Mouse (Mus musculus): ENCODE data around the gene Lhfpl2.

The Lhfpl2 gene

DNA sequence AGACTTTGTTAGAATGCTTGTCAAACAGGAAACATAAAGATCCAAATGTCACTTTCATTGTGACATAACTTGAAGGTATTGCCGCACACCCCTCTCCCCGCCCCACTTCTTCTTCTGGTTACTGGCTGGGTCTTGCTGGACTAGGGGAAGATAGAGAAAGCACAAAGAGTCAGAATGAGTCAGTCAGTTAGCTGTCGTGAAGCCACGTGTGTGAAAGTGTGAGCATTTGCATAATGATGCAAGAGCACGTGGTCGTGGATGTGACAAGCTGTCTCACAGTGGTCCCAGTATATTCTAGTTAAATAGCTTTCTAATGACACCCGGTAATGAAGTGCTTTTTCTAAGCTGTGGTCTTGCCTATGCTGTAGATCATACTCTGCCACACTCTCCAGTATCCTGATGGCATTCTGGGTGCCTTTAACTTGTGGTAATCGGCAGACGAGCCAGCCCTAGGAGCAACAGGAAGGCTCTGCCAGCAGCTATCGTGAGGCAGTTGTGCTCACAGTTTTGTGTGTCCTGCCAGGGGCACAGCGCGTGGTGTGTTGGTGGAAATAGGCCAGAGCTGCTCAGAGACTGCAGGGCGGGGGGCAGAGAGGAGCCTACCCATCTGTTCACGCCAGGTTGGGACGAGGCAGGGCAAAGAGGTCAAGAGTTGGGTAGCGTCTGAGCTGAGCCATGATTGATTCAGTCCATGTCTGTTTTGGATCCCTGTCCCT, 40.9 kb downstream of the Lhfpl2 start:
- no peak for DNase-seq (ENCODE audit: low spot score)

DNA sequence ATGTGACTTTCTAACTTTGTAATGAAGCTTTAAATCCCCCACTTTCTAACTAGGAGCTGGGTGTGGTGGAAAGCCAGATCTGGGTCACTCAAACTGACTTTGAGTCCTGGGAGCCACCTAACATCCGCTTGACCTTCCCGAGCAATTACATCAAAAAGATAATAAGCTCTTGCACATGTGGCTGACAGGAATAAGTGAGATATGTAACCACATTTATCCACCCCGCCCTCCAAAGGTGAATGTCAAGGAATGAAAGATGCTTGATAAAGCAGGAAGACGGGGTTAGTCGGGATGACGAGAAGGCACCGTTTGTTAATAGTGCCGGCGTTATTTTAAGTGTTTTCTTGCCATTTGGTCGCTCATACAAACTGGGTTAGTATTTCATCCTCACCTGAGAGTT, 41.5 kb downstream of the Lhfpl2 start:
- DNase-seq (ENCODE audit: low spot score) = no peak

DNA sequence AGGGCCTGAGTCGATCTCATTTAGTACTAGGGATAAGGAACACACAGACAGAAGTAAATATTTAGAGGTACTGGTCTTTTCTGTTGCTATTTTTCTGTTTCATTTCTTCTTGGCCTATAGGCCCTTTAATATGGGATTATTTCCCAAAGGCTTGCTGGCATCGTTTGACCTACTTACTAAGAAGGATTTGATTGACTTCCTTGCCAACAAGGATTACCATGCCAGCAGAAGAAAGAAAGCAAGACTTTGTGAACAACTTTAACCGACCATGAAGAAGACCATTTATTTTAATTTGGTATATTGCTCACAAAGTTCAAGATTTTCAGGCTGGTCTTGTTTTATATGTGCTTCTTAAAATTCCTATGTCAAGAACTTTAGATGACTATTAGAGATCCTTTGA, 42.8 kb downstream of the Lhfpl2 start:
- no peak for DNase-seq (ENCODE audit: low spot score)

DNA sequence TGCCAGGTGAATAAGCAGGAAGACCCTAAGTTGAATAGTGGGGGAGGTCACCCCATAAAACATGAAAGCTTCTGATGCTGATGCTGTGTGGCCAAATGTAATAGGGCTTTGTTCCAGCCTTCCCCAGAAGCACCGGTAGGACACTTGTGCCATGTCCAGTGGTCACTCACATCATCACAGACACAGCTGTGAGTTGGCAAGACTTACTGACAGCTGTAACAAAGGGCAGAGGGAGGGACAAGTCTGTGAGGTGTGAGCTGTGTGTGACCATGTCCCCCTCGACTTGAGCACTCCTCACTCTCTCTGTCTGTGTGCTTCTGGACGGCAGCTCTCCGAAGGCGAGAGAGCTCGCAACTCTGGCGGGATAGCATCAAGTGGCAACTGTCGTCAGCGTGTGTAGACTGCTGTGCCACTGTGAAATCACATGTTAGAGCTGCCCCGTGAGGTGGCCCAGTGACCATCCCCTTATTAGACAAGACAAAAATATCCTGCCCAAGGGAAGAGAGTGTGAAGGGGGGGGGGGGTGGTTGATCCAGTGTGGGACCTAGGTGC, 43.5 kb downstream of the Lhfpl2 start:
- no peak for DNase-seq (ENCODE audit: low spot score)

DNA sequence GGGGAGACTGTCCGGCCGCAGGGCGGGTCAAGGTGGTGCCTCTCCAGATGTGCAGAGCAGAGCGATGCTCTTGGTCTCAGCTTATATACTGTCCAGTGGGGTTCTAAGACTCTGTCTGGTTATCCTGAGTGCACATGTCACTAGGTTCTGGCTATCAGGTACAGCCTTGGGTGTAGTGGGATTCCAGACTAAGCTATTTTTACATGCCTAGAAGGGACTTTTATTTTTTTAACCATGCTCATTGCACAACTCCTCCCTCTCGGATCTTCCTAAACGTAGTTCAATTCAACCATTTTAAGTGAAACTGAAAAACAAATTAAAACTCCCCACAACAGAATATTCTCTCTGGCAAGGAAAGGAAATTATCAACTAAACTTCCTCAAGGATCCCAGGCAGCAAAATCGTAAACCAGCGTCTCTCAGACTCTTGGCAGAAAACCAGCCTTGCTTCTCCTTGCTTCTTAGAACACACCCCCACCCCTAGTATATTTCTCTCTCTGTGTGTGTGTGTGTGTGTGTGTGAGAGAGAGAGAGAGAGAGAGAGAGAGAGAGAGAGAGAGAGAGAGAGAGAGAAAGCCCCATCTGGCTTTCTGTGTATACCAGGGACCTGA, 47.4 kb downstream of the Lhfpl2 start:
- no peak for DNase-seq (ENCODE audit: low spot score)

DNA sequence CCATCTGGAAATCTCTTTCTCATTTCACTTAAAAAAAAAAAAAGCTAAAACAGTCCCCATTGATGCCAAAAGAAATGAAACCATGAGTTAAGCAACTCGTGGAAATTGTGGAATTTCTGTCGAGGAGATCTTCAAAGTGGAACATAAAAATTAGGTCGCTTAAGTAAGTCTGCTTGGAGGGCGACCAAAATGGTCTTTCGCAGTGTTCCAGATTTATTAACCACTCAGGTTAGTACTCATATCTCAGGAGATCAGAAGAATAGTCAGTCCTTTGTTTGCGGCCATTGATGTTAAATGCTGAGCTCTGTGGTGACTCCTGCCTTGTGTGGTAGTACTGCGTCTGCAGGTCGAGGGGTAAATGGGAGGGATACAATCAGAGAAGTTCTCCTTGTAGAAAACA, 48.8 kb downstream of the Lhfpl2 start:
- DNase-seq (ENCODE audit: low spot score) = no peak

DNA sequence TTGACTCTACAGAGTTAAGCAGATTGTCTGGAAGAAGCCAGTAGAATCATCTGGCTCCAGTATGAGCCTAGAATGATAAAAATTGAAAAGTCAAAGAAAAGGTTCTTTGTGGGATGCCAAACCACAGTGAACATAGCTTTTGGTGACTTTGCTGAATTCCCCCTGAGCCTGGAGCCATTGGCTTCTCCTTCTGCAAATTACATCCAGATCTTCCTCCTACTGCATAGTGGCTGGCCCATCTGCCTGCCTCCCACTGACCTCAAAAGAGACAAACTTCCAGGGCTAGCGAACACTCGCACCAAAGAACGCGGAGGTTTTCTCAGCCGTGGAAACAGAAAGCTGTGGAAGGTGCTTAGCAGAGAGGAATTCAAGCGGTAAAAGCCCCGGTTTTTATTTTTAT, 49.4 kb downstream of the Lhfpl2 start:
- DNase-seq (ENCODE audit: low spot score) = no peak

DNA sequence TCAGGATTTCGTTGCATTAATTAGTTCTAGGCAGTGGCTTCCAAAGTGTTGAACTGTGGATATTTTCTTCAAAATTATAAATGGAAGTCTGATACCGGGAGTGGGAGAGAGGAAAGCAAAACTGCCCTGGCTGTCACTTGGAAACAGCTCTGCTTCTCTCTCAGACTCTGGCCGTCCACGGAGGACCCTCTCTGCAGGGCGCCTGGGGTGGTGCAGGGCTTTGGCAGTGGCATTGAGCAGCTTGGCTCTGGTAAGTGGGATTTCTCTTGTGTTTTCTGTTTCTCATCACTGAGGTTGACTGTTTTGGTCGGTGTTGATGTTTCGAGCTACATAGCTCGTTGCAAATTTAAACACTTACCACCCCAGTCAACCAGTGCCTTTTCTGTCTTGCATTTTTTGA, 53.0 kb downstream of the Lhfpl2 start:
- no peak for DNase-seq (ENCODE audit: low spot score)

DNA sequence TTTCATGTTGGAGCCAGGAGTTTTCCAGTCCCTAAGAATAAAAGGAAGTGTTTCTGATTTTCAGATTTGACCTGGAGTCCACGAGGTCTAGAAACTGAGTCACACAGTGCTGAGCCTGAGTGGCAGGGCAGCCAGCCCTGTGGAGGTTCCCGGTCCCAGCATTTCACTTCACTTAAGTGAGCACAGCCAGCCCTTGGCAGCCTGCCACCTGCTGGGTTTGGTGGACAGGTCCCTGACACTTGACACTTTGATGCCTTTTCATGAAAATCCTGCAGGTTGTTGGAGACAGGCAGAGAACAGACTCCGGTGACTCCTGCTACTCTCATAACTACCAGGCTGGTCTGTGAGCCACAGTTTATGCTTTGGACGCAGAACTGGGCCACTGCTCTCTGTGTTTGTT, 57.9 kb downstream of the Lhfpl2 start:
- DNase-seq (ENCODE audit: low spot score) = no peak

DNA sequence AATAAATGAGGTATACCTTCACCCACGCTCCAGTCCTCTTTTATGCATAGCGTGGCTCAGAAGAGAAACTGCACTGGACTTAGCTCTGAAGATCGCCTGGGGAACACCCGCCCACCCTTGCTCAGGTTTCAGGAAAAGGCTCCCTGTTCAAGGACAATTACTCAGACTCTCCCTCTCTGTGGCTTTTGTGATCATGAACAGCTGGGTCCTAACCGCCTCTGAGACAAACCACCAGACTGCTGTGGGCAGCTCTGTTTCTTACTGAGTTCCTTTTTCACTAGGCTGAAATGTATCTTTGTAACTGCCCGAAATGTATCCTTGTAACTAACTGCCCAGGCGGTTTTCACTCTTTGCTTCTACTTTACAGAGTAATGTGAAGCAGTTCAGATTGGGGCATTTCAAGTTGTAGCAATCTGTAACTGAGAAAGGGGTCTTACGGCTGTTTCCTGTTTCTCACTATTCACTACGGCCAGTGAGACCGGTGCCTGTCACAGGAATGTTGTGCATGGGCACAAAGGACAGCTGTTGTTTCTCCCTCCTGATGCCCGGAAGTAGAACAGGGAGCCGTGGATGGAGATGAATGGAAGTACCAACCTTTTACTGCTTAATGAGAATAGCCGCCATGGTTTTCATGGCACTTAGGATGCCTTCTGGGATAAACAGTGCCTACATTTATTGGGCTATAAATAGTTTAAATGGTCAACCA, 59.3 kb downstream of the Lhfpl2 start:
- peak; percentile 37 for DNase-seq (ENCODE audit: low spot score)

DNA sequence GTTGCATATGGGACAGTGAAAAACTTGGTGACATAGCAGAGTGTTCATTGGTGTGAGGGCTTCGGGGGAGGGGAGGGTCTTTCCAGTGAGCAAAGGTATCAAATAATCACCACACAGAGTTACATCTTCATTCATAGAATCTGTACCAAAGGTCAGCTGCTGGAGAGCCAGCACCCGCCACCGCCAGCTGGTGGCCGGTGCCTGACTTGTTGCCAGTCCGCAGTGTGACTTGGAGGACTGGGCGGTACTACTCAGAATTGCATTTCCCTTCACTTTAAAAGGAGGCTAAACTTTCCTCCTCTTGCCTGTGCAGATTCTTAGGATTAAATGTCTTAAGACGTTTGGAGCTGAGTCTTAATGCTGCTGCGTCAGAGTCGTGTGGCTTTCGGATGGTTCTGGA, 59.9 kb downstream of the Lhfpl2 start:
- DNase-seq (ENCODE audit: low spot score) = no peak

DNA sequence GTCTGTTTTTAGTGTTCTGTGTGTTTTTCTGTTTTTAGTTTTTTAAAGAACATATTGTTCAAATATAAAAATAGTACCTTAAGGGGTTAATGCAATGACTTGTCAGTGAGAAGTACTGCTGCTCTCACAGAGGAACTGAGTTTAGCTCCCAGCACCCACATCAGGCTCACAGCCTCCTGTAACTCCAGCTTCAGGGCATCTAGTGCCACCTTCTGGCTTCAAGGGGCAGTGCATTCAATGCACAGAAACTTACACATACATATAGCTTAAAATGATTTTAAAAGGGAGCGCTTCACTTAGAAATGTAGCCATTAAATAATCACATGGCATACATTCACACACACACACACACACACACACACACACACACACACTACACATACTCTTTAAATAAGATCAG, 60.5 kb downstream of the Lhfpl2 start:
- no peak for DNase-seq (ENCODE audit: low spot score)

DNA sequence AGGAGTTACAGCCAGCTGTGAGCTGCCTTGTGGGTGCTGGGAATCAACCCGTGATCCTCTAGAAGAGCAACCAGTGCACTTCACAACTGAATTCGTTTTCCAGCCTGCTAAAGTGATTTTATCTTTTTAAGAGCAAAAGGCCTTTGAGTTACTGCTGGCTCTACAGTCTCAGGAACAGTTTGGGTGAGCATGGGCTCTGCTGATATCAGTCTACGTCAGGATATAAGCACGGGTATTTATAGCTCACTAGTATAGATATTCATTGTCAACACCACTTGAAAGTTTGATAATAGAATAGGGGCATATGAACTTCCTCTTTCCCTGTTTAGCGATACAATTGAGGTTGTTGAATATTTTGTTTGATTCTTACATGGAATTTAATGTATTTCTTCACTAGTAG, 61.7 kb downstream of the Lhfpl2 start:
- no peak for DNase-seq (ENCODE audit: low spot score)

DNA sequence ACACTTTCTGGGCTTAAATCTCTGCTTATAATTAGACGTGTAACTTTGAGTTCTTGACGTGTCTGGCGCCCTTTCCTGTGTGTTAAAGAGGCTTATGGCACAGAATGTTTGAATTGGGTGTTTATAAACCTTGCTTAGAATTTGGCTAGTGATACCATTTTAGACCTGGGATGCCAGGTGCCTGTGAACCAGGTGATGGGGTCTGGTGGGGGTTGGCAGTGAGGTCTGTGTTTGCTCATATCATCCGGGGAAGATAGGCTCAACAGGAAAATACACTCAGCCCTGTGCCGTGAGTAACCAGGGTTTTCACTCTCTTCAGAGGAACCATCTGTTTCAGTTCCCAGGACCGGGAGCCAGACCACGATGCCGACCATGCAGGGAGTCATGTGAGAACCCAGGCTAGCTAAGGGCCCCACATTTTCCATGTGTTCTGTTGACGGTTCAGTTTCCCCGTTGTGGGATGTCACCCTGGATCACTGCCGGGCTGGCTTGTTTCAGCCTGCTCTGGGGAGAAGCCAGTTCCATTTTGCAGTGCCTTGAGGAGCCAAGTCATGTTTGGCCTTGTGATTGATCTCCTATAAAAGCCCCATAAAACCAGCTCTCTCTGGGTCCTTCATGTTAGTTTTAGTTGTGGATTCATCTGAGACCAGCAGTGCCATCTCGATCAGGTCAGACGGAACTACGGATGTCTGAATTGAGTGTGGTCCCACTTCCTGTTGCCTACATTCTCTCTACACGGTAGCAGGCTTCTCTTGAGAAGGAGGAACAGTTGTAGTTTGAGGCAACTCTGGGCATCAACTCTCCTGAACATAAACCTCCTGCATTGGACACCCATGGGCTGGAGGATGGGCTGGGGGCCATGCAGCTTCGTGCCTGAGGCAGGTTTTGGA, 65.4 kb downstream of the Lhfpl2 start:
- no peak for DNase-seq (ENCODE audit: low spot score)

DNA sequence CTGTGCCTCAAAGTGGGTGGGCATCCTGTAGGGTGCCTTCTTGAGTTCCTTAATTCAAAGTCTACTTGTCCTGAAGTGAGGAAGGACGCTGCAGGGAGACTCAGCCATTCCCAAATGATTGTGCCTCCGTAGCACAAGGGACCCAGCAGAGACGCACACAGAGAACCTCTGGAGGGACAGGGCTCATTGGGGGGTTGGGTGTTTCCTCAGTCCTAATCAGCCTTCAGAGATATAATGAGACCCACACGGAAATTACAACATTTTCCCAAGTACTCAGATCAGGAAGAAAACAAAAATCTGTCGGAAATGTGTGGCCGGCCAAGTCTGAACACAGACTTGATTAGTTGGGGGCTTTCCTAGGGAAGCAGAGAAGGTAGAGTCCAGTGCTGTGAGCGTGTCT, 72.8 kb downstream of the Lhfpl2 start:
- no peak for DNase-seq (ENCODE audit: low spot score)

DNA sequence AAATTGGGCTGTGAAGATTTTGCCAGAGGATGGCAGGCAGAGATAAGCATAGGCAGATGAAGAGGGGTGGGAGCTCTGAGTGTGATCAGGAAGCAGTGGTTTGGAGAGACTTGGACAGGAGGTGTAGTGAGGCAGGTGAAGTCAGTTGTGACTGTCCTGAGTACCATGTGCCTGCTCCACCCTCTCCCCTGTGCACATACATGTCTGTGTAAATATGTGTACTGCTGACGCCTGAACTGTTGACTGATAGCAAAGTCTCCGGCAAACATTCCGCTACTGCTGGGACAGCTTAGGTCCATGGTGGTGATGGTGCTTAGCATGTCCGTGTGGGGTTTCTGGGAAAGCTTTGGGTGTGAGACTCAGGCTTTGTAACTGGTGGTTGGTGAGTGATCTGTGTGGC, 73.5 kb downstream of the Lhfpl2 start:
- DNase-seq (ENCODE audit: low spot score) = no peak

DNA sequence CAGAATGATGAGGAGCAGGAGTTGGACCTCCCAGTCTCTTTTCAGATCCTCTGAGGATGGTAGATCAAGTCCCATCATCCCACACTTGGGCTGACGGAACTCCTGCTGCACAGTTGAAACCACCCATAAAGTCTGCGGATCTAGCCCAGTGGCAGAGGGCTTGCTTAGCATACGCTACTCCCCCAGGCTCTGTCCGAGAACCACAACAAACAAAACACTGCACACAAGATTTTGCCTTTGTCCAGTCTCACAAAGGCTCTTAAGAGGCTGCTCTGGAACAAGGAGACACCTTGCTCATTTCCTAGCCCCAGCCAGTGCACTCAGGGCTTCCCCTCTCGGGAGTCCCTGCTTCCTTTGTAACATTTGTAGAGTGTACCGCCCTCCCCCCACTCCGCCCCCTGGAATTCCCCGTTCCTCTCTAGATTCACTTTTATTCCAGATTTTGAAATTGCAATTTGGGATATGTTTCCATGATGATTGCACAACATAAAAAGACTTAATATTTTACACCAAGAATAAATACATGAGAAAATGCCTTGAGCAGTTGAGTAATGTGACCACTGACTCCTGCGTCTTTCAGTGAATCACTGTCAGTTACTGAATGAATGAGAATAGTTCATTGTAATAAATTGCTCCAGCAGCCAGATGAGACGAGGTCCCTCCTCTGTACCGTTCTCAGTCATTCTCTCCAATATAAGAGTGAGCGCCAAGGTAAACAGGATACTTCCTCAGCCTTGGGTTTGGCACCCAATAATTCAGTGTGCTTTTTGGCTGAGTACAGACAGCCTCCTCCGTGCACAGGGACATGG, 74.8 kb downstream of the Lhfpl2 start:
- no peak for DNase-seq (ENCODE audit: low spot score)

DNA sequence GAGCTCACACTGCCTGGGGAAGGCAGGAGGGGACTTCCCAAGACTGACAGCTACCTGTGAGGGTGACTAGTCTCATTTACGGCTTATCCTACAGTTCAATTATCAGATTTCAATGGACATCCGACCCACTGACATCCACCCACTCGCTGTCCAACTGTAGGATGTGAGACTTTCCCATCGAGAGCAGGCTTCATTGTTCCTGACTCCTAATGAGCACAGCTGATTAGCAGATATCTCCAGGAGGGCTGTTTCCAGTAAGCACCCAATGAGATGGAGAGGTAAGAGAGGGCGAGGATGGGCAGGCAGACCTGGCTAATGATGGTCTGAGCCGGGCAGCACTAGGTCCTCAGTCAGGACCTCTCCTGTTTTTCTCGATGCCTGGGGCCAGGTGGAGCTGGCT, 77.0 kb downstream of the Lhfpl2 start:
- DNase-seq (ENCODE audit: low spot score) = no peak

DNA sequence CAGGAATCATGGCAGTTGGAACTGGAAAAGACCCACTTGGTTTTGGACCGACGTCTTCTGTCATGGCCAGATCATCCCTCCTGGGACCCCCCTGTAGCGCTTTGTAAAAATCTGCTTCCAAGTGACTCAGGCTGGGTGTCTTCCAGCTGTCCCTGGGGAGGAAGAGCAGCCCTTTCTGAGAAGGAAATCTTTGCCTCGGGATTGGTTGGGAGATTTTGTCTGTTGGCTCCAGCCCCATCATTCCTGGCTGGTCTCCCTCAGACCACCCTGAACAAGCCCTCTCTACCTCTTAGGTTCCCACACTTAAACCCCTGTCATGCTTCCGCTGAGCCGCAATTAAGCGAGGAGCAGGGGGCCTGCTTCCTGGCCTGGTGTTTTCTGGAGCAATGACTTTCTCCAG, 77.6 kb downstream of the Lhfpl2 start:
- DNase-seq (ENCODE audit: low spot score) = no peak

DNA sequence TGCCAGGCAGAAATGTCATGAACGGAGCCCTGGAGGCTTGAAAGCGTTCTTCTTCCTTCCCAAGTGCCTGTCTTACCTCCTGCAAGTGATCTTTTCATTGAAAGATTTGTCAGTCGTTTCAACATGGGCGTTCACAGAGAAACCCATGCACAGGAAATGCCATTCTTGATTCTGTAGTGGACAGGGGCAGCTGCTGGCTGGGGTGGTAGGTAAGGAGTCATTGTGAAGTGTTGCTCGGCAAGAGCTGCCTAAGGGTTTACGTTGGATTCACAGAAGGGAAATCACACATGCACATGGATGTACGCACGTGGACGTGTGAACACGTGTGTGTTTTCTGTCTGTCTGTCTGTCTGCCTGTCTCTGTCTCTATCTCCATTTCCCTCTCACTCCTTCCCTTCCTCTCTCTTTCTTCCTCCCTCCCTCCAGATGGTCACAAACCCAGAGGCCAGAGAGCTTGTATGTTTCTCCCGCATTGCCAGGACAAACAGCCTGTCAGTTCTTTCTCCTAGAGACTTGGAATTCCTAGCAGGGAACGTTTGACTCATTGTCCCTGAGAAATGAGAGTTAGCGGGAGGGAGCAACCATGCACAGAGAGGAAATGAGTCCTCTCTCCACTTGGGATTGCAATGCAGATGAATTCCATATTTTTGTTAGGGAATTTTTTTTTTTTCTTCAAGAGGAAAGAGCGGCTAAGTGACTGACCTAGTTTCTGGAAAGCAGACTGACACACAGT, 82.3 kb downstream of the Lhfpl2 start:
- no peak for DNase-seq (ENCODE audit: low spot score)

DNA sequence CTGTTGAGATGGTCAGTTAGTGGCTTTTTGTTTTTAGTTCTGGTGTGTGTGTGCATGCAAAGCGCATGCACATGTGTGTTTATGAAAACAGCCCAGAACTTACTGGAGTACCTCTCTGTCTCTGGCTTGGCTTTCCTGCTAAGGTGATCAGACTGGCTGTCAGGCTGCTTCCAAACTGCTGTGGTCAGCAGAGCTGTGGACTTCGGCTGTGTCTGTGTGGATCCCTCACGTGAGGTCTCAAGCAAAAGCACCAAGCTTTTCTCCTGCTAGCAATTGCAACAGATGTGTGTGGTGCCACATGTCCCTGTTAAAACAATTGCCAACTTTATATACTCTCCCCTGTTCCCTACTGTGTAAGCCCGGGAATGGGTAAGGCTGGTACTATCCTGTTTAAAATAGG, 82.8 kb downstream of the Lhfpl2 start:
- DNase-seq (ENCODE audit: low spot score) = no peak

Data from left cerebral cortex, adult 11 months (tissue).